Mouse (Mus musculus) kidney, adult 18-20 months (tissue): ENCODE results near the gene Vcl.

ENCODE experiments used
- DNase-seq: peaks from one replicate; pipeline ENCODE4 v3.0.0; 2021

The Vcl gene

GRCm38 (mm10) chr14:20945296-20945695 lies 16.1 kb downstream of the Vcl start:
- DNase-seq = no peak

GRCm38 (mm10) chr14:20956021-20956420 lies 26.8 kb downstream of the Vcl start:
- no peak for DNase-seq

- DNase-seq = no peak
Observed at GRCm38 (mm10) chr14:20958971-20959370, 29.8 kb downstream of the Vcl start.

GRCm38 (mm10) chr14:20962466-20962865 lies 33.3 kb downstream of the Vcl start:
- DNase-seq = no peak

- DNase-seq = no peak
Observed at GRCm38 (mm10) chr14:20962906-20963305, 33.7 kb downstream of the Vcl start.

GRCm38 (mm10) chr14:20963863-20964262 lies 34.7 kb downstream of the Vcl start:
- DNase-seq = no peak

GRCm38 (mm10) chr14:20964285-20964684 lies 35.1 kb downstream of the Vcl start:
- no peak for DNase-seq

GRCm38 (mm10) chr14:20966959-20967670 lies 37.9 kb downstream of the Vcl start:
- no peak for DNase-seq

GRCm38 (mm10) chr14:20969066-20969465 lies 39.9 kb downstream of the Vcl start:
- DNase-seq = no peak

GRCm38 (mm10) chr14:20970389-20970788 lies 41.2 kb downstream of the Vcl start:
- peak; percentile 35 for DNase-seq

- no peak for DNase-seq
Observed at GRCm38 (mm10) chr14:20970927-20971326, 41.7 kb downstream of the Vcl start.

GRCm38 (mm10) chr14:20973821-20974220 lies 44.6 kb downstream of the Vcl start:
- no peak for DNase-seq

- DNase-seq = no peak
Observed at GRCm38 (mm10) chr14:20976741-20977140, 47.5 kb downstream of the Vcl start.

- no peak for DNase-seq
Observed at GRCm38 (mm10) chr14:20977726-20978125, 48.5 kb downstream of the Vcl start.

GRCm38 (mm10) chr14:20983832-20984231 lies 54.6 kb downstream of the Vcl start:
- DNase-seq = peak; percentile 84

- DNase-seq = no peak
Observed at GRCm38 (mm10) chr14:20985482-20985881, 56.3 kb downstream of the Vcl start.

- no peak for DNase-seq
Observed at GRCm38 (mm10) chr14:20991492-20991891, 62.3 kb downstream of the Vcl start.

GRCm38 (mm10) chr14:20993067-20993691 lies 64.0 kb downstream of the Vcl start:
- peak; percentile 55 for DNase-seq

- DNase-seq = no peak
Observed at GRCm38 (mm10) chr14:20994475-20994874, 65.3 kb downstream of the Vcl start.

- DNase-seq = no peak
Observed at GRCm38 (mm10) chr14:20995497-20995896, 66.3 kb downstream of the Vcl start.

- DNase-seq = no peak
Observed at GRCm38 (mm10) chr14:20996361-20996760, 67.2 kb downstream of the Vcl start.

GRCm38 (mm10) chr14:20997548-20997947 lies 68.3 kb downstream of the Vcl start:
- DNase-seq = no peak

GRCm38 (mm10) chr14:20999617-21000016 lies 70.4 kb downstream of the Vcl start:
- DNase-seq = no peak

GRCm38 (mm10) chr14:21013800-21014334 lies 84.7 kb downstream of the Vcl start:
- DNase-seq = no peak
